Mouse (Mus musculus): ENCODE data around the gene 2900011O08Rik.

The 2900011O08Rik gene

GRCm38 (mm10) chr16:14004726-14005125, 18.3 kb downstream of the 2900011O08Rik start:
- DNase-seq (ENCODE audit: low read depth) = no peak

GRCm38 (mm10) chr16:14005266-14005665, 18.9 kb downstream of the 2900011O08Rik start:
- DNase-seq (ENCODE audit: low read depth) = no peak

- no peak for DNase-seq (ENCODE audit: low read depth)
Measured at GRCm38 (mm10) chr16:14008081-14008480, 21.7 kb downstream of the 2900011O08Rik start.

- no peak for DNase-seq (ENCODE audit: low read depth)
Measured at GRCm38 (mm10) chr16:14008708-14009107, 22.3 kb downstream of the 2900011O08Rik start.

- no peak for DNase-seq (ENCODE audit: low read depth)
Measured at GRCm38 (mm10) chr16:14009966-14010365, 23.6 kb downstream of the 2900011O08Rik start.

GRCm38 (mm10) chr16:14017306-14017705, 30.9 kb downstream of the 2900011O08Rik start:
- no peak for DNase-seq (ENCODE audit: low read depth)

- no peak for DNase-seq (ENCODE audit: low read depth)
Measured at GRCm38 (mm10) chr16:14021166-14021822, 34.9 kb downstream of the 2900011O08Rik start.

- DNase-seq (ENCODE audit: low read depth) = no peak
Measured at GRCm38 (mm10) chr16:14025091-14025990, 38.9 kb downstream of the 2900011O08Rik start.

GRCm38 (mm10) chr16:14029072-14029471, 42.7 kb downstream of the 2900011O08Rik start:
- DNase-seq (ENCODE audit: low read depth) = no peak

GRCm38 (mm10) chr16:14029851-14030250, 43.4 kb downstream of the 2900011O08Rik start:
- DNase-seq (ENCODE audit: low read depth) = no peak

GRCm38 (mm10) chr16:14030650-14031049, 44.2 kb downstream of the 2900011O08Rik start:
- DNase-seq (ENCODE audit: low read depth) = no peak

GRCm38 (mm10) chr16:14033076-14033475, 46.7 kb downstream of the 2900011O08Rik start:
- DNase-seq (ENCODE audit: low read depth) = no peak

GRCm38 (mm10) chr16:14042421-14042820, 56.0 kb downstream of the 2900011O08Rik start:
- no peak for DNase-seq (ENCODE audit: low read depth)

- no peak for DNase-seq (ENCODE audit: low read depth)
Measured at GRCm38 (mm10) chr16:14044695-14045094, 58.3 kb downstream of the 2900011O08Rik start.

GRCm38 (mm10) chr16:14046224-14046756, 59.9 kb downstream of the 2900011O08Rik start:
- no peak for DNase-seq (ENCODE audit: low read depth)

- no peak for DNase-seq (ENCODE audit: low read depth)
Measured at GRCm38 (mm10) chr16:14052221-14052620, 65.8 kb downstream of the 2900011O08Rik start.

- DNase-seq (ENCODE audit: low read depth) = no peak
Measured at GRCm38 (mm10) chr16:14053116-14053515, 66.7 kb downstream of the 2900011O08Rik start.

GRCm38 (mm10) chr16:14055271-14055670, 68.9 kb downstream of the 2900011O08Rik start:
- no peak for DNase-seq (ENCODE audit: low read depth)

GRCm38 (mm10) chr16:14056734-14057133, 70.3 kb downstream of the 2900011O08Rik start:
- DNase-seq (ENCODE audit: low read depth) = no peak

GRCm38 (mm10) chr16:14058541-14058940, 72.1 kb downstream of the 2900011O08Rik start:
- DNase-seq (ENCODE audit: low read depth) = no peak

- DNase-seq (ENCODE audit: low read depth) = no peak
Measured at GRCm38 (mm10) chr16:14059118-14059854, 72.9 kb downstream of the 2900011O08Rik start.

- no peak for DNase-seq (ENCODE audit: low read depth)
Measured at GRCm38 (mm10) chr16:14059869-14060268, 73.5 kb downstream of the 2900011O08Rik start.
